Mouse (Mus musculus) bone marrow macrophage, adult 2 months (primary cell): Measurements from ENCODE around the gene Cnn3.

Source experiments
- CTCF ChIP-seq: IDR thresholded peaks from 2 replicates; pipeline ENCODE4 v1.5.1; 2012; ENCODE audit warnings: low read depth, mild to moderate bottlenecking, low read length, moderate library complexity
- POLR2A ChIP-seq: IDR thresholded peaks from 2 replicates; pipeline ENCODE4 v1.6.1; 2012; ENCODE audit warnings: mild to moderate bottlenecking, low read depth, low read length, borderline replicate concordance

- no peak for TF ChIP-seq CTCF
- TF ChIP-seq POLR2A = no peak
These were observed 38.5 kb downstream of the Cnn3 start for GRCm38 (mm10) chr3:121464733-121465305.
